Mouse (Mus musculus): ENCODE results near the gene Cd247.

- no peak for TF ChIP-seq GATA1 (IDR thresholded peaks at IDR 0.05; ENCODE audit: low read length)
- no peak for TF ChIP-seq TAL1 (IDR thresholded peaks at IDR 0.05; ENCODE audit: low read length)
Observed at GRCm38 (mm10) chr1:165829890-165830289, 41.4 kb downstream of the Cd247 start.
